Mouse (Mus musculus) testis, adult 2 months (tissue): ENCODE results near the gene Crls1.

ENCODE experiments used
- CTCF ChIP-seq: fragments of 200-500 bp; IDR thresholded peaks from 2 replicates; pipeline ENCODE4 v1.5.1; 2012; ENCODE audit warnings: low read depth, mild to moderate bottlenecking, inconsistent platforms, low read length, moderate library complexity; ENCODE audit not compliant: control insufficient read depth, insufficient read depth, insufficient replicate concordance
- POLR2A ChIP-seq: fragments of 200-500 bp; IDR thresholded peaks from 2 replicates; pipeline ENCODE4 v1.6.1; 2012; ENCODE audit warnings: low read depth, mild to moderate bottlenecking, inconsistent platforms, low read length, moderate library complexity; ENCODE audit not compliant: control insufficient read depth

- TF ChIP-seq POLR2A (no peak; the same call in 1 of the 2 replicates), CTCF (no peak)
These were observed 33.0 kb downstream of the Crls1 start for GRCm38 (mm10) chr2:132879261-132880044.
